Mouse (Mus musculus) brown adipose tissue, adult 24 weeks (tissue): ENCODE results near the gene Gm16506. TPM values are rescaled to one million over a fixed set of nuclear protein-coding genes. Genes with fewer than 3 reads are reported as not detected.
"Not testable (repeated sequence)": the region's sequence is repeated elsewhere in the genome, so short reads cannot be mapped to it uniquely, and the experiment has no call there.

Experiments used
- H3K27ac ChIP-seq: fragments of 200-500 bp; replicated peaks from 2 replicates; pipeline ENCODE4 v1.5.1; 2012; ENCODE audit warnings: low read depth, mild to moderate bottlenecking, low read length
- H3K4me1 ChIP-seq: fragments of 200-500 bp; 2 replicates; pipeline ENCODE4 v1.6.1; 2012; ENCODE audit warnings: low read length, mixed read lengths; ENCODE audit not compliant: control insufficient read depth, insufficient read depth, insufficient read length
- H3K4me3 ChIP-seq: fragments of 200-500 bp; 2 replicates; pipeline ENCODE4 v1.5.1; 2012; ENCODE audit warnings: low read depth, mild to moderate bottlenecking, low read length, moderate library complexity; ENCODE audit not compliant: insufficient read depth
- polyA plus RNA-seq: library from polyadenylated mRNA; stranded (reverse); fragments of >200 nt; gene quantifications from 2 replicates; pipeline ENCODE4 v1.2.4, GENCODE M21; 2012; ENCODE audit not compliant: missing spikeins, insufficient read depth, insufficient read length

The Gm16506 gene
- not detected in 2 replicates for polyA plus RNA-seq

DNA sequence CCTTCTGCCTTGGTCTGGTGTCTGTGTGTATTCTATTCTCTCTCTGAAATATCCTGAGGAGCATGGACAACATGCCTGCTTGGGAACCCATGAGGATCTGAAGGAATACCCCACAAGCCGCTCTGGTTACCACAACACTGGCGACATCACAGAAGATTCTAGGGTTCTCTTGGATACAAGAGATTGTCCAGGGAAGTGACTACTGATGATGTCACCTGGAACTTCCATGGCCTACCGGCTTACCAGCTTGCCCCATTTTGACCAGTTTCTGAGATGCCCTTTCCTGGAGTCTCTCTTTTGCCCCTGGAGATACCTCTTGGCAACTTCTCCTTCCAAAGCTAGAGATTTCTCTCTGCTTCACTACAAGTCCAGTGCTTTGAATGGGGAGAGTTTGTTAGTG is at the start of gene Gm16506:
Gene Gm16506 (minus strand): TSS at position 101 of the 400 bp plus-strand sequence.
- H3K27ac ChIP-seq, H3K4me3 ChIP-seq, H3K4me1 ChIP-seq: not testable (repeated sequence)

DNA sequence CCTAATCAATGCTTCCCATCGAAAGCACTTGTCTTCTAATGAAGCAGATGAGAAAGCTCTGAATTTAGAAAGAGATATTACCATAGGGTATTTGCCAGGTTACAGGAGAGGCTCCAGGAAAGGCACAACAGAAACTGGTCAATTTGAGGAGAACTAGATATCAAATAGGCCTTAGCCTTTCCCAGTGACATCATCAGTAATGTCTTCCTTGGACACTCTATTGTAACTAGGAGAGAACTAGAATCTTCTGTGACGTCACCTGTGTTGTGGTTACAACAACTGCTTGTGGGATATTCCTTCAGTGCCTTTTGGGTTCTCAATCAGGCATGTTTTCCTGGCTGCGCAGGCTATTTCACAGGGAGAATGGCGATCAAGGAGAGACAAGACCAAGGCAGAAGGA is 20.3 kb upstream of the Gm16506 start, which contains the start of gene Gm6526:
Gene Gm6526 (plus strand): TSS at position 301 of the 400 bp plus-strand sequence.
- not testable (repeated sequence) for H3K27ac ChIP-seq, H3K4me1 ChIP-seq, H3K4me3 ChIP-seq

DNA sequence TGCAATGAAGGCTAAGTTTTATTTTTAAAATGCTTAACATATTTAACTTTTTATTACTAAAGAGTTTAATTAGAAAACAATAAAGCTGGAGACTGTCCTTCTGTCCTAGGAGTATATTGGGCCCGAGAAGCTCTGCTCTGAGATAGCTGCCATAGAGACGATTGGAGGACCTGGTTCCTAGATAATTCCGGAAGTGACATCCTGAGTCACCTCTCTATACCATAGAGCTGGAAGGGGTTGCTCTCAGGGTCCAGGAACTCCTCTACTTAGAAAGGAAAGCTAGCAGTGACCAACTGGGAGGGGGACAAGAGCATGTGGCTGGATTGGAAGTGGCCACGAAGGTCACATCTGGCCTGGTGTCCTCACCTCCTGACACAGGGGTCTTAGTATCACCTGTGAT is 29.7 kb downstream of the Gm16506 start, which contains the start of gene Gm7324:
Gene Gm7324 (plus strand): TSS at position 208 of the 400 bp plus-strand sequence.
- not testable (repeated sequence) for H3K4me3 ChIP-seq, H3K27ac ChIP-seq, H3K4me1 ChIP-seq

DNA sequence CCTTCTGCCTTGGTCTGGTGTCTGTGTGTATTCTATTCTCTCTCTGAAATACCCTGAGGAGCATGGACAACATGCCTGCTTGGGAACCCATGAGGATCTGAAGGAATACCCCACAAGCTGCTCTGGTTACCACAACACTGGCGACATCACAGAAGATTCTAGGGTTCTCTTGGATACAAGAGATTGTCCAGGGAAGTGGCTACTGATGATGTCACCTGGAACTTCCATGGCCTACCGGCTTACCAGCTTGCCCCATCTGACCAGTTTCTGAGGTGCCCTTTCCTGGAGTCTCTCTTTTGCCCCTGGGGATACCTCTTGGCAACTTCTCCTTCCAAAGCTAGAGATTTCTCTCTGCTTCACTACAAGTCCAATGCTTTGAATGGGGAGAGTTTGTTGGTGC is 50.2 kb downstream of the Gm16506 start, which contains the start of gene Gm8165:
Gene Gm8165 (minus strand): TSS at position 101 of the 400 bp plus-strand sequence.
- not testable (repeated sequence) for H3K4me1 ChIP-seq, H3K27ac ChIP-seq, H3K4me3 ChIP-seq

Other genes starting within 250 kb of the Gm16506 start
- 1.0 TPM in 1 of 2 replicates, not detected in the other for gene Gm5799, start 183.9 kb downstream of the Gm16506 start, polyA plus RNA-seq
- not detected in 2 replicates for gene Gm17654, start 148.3 kb downstream of the Gm16506 start, polyA plus RNA-seq
- not detected in 2 replicates for gene Gm10375, start 119.5 kb downstream of the Gm16506 start, polyA plus RNA-seq
- gene Gm8165, start 50.3 kb downstream of the Gm16506 start, polyA plus RNA-seq, result not detected in 2 replicates
- 3.3 and 6.3 TPM in 2 replicates for gene Gm7324, start 29.7 kb downstream of the Gm16506 start, polyA plus RNA-seq
- not detected in 2 replicates for gene Gm6526, start 20.4 kb upstream of the Gm16506 start, polyA plus RNA-seq
- not detected in 2 replicates for gene Gm8180, start 57.3 kb upstream of the Gm16506 start, polyA plus RNA-seq
- gene Ear1, start 148.0 kb upstream of the Gm16506 start, polyA plus RNA-seq, result not detected in 2 replicates
- not detected in 2 replicates for gene Ear10, start 196.1 kb upstream of the Gm16506 start, polyA plus RNA-seq
- gene Gm8113, start 197.9 kb upstream of the Gm16506 start, polyA plus RNA-seq, result not detected in 2 replicates
- gene Ang5, start 229.6 kb upstream of the Gm16506 start, polyA plus RNA-seq, result not detected in 2 replicates